Mouse (Mus musculus) lung, postnatal 0 days (tissue): ENCODE results near the gene Mtor.

Source experiments
- CTCF ChIP-seq: IDR thresholded peaks from 2 replicates; pipeline ENCODE4 v1.5.1; 2016; ENCODE audit warnings: antibody characterized with exemption, mild to moderate bottlenecking
- EP300 ChIP-seq: IDR thresholded peaks from 2 replicates; pipeline ENCODE4 v1.6.1; 2016; ENCODE audit warnings: antibody characterized with exemption, mild to moderate bottlenecking, control low read depth

DNA sequence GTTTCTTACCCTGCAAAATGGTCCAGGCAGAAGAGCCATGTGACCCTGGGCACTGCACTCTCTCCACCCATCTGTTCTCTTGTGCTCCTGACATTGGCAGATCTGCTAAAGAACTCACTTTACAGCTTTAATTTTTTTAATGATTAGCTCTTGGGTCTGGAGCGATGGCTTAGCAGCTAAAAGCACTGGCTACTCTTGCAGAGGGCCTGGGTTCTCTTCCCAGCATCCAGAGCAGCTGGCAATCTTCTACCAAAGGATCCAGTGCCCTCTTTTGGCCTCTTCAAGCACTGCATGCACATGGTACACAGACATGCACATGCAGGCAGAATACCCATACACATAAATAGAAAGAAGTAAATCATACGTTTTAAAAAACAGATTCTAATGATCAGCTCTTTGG is 66.9 kb downstream of the Mtor start:
- TF ChIP-seq CTCF (0 out of 2 replicates have a peak, but pooled peaks have one; percentile 19), EP300 (no peak)
